Mouse (Mus musculus) heart, postnatal 10 days (tissue): Measurements from ENCODE around the gene Eif2d. TPM values are rescaled to one million over a fixed set of nuclear protein-coding genes. Genes with fewer than 3 reads are reported as not detected.

Experiments used
- DNase-seq, 2 experiments: peaks; one replicate each; pipeline ENCODE4 v3.0.0; 2021
- intact Hi-C: fragments of 180-260 bp; cut with DNase I; formaldehyde crosslinking; loops from one replicate; pipeline ENCODE4 v1.15.1; 2025
- total RNA-seq, 2 experiments: library from RNA; stranded (reverse); gene quantifications; 2 replicates each; pipeline ENCODE4 v1.2.3; 2021

Eif2d gene
- total RNA-seq, 2 experiments from 2014 or later, result 36.3 to 36.7 TPM

DNA sequence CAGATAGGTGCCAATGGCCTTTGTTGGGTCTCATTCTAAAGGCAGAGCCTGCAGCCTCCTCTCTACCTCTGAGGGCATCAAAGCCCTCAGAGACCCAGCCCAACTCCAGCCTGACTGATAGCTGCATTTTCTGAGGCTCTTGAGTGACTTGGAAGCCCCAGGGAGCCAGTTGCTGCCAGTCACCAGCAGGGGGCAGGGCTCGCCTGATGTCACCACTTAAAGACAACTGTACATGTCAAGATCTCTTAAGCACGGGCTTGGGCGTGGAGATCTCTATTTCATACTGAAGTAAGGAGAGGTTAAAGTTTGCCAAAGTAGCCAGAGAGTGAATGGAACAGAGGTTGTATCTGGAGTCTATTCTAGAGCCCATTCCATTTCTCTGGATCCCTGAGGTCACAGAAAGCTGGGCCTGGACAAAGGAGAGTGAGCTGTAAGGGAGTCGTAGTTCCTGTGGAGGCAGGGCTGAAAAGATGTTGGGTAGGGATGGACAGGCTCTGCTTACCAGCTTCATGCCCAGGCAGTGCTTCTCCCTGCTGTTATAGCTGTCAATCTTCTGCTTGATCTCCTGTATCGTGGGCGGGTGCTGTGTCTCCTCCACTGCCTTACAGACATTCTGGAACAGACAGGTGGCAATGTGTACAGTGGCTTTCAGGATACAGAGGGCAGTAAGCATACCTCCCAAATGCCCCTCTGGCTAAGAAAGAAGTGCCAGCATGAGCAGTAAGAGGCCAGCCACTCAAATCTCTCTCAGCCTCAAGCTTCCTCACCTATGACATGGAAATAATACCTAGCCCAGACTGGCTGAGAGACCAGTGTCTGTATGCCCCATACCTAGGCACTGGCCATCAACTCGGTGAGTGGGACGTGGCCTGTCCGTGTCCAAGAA lies 28.9 kb downstream of the Eif2d start:
- intact Hi-C loops, result loop anchor here (1.0 to 10.0 kb wide), 3 partner anchors 25 to 373 kb away; no protein-coding TSS in a partner anchor
- DNase-seq, result peak; percentile 85 to 91

DNA sequence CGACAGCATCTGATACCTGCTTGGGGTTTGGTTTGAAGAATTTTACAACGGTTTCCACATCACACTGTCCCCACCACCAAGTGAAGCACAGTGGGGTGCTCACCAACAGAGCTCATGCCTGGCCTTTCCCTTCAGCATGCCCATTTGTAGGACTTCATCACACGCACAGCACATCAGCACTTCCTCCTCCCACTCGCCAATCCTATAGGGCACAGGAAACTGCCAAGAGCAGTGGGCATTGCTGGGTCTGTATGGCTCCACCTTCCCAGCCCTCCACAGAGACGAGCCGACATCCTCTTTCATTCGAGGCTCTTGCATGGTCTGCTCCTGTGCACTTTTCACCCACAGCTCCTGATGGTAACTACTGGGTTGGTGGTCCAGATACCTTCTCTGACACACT lies 30.2 kb downstream of the Eif2d start:
- intact Hi-C loops, result loop anchor here (10.0 kb wide), 1 partner anchor 372 kb away; no protein-coding TSS in a partner anchor
- DNase-seq, result no peak

DNA sequence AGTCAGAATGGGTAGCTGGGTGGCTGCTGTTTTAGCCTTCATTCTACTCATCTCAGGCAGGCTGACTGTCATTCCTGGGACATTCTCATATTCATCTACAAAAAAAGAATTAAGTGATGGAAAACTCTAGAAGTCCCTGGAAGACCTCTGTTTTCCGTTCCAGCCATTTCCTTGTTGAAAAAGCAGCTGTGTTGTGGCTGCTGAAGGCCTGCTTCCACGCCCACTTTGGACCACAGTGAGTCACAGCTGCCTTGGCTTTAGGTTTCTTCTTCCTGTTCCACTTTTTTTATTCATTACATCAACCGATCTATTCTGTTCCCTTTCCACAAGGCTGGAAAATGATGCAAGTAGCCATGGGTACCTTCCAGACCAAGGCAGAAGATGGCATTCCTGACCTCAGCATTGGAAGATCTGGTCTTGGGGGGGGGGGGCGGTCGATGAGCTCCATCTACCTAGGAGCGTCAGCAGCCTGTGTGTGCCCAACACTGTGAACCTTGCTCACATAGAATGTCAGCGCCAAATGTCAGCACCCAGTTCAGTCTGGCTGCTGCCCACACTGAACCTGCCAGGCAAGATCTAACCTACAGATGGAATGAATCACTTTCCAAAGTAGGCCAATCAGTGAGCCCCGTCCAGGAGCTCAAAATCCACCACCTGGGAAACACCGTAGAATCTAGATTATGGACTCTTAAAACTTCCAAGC lies 31.4 kb downstream of the Eif2d start:
- intact Hi-C loops, result loop anchor here (10.0 kb wide), 1 partner anchor 370 kb away; no protein-coding TSS in a partner anchor
- DNase-seq, result peak; percentile 72 to 73

DNA sequence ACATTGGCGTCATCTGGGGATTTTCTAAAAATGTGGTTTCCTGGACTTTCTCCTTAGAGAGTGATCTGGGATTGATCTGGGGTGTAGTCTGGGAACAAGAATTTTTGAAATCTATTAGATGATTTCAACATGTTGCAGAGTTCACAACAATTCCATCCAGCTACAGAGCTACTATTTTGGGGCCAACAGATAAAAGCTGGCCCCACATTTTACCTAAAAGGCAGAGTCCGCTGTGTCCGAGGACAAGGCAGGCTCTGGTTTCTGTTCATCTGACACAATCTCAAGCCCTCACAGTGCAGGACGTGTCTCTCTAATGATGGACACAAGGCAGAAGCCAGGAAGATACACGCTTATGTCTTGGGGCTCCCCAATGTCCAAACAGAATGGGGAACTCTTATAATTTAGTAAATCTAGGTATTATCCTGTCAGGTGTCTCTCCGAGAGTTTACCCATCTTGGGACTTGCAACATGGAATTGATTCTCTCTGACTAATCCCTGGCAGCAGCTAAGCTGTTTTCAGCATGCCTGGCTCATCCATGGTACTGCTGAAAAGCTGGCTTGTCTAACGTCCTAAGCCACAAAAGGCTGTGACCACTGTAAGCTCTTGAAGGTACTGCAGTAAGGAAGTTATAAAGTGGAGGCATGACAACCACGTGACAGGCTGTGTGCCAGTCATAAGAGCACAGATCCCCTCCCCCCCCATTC lies 32.1 kb downstream of the Eif2d start:
- intact Hi-C loops, result loop anchor here (10.0 kb wide), 1 partner anchor 370 kb away; no protein-coding TSS in a partner anchor
- DNase-seq, result no peak

DNA sequence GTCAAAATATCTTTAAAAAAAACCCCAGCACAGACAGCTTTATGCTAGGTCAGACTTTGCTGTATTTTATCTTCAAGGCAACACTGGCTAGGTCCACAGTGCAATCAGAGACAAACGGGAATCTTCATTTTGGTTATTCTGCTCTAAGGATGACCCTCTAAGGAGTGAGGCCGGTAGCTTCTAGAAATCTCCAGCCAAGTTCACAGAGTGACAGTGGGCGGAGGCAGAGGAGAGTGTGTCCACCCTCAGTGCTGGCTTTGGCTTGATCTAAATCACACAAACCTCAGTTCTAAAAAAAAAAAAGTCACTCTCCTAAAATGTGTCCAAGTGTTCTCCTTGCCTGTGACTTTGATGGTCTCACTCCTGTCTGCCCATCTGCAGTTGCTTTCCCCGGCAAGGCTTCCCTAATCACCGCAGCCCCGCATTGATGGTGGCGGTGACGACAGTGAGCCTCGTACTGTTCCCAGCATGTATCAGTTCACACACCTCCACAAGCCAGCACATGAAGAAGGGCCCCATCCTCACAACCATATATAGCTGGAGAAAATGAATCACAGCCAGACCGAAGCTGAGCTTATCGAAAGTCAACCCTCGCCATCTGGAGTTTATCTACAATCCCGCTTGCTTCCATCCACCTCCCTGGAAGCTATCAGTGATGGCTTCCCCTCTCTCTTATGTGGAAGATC lies 33.0 kb downstream of the Eif2d start:
- intact Hi-C loops, result loop anchor here (10.0 kb wide), 1 partner anchor 369 kb away; no protein-coding TSS in a partner anchor
- no peak for DNase-seq

DNA sequence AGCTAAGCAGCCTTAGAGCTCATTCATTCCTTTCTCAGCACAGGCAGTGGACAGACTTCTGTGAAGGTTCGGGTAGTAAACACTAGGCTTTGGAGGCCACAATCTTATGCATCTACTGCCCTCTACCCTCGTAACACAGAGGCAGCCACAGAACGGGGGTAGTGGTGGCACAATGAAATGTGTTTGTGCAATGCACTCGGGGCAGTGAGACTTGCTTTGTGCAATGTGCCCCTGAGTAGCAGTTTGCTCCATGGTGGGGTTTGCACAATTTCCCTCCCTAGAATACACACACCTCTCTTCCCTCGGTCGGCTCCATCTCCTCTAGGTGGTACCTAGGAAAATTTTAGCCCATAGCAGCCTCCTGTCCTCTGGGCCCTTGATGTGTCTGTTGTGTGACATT lies 34.0 kb downstream of the Eif2d start:
- intact Hi-C loops, result loop anchor here (10.0 kb wide), 1 partner anchor 368 kb away; no protein-coding TSS in a partner anchor
- no peak for DNase-seq

DNA sequence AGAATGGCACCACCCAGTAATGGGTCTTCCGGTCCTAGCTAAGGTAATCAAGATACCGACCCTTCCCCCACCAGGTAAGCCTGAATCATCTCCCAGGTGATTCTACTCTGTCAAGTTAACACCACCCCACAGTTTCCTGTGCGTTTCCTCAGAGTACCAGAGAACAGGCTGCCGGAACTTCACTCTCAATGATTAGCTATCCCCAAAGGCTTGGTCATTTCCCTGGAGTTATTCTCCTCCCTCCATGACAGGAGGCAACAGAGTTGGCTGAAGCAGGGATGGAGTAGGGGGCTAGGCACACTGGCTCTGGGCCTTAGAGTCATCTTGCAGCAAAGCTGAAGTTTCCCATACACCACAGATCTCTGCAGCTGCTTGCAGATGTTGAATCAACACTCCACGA lies 34.9 kb downstream of the Eif2d start:
- DNase-seq, result no peak
- intact Hi-C loops, result loop anchor here (10.0 kb wide), 1 partner anchor 367 kb away; no protein-coding TSS in a partner anchor

DNA sequence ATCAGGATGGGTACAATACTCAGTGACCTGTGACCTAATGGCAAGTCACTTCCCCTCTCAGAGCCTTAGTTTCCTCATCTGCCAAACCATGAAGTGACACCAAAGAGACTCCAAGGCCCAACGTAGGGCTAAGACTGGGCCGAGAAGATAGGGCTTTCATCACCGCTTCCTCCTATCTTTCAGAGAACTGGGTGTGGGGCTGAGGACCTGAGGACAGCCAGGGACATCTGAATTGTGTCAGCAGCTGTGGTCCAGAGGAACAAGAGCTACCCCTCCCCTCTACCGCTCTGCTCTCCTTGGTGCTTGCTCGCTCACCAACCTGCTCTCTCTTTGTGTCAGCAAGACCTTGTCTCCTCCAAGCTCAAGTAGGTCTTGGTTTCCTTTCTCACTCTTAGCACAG lies 35.7 kb downstream of the Eif2d start:
- intact Hi-C loops, result loop anchor here (10.0 kb wide), 1 partner anchor 366 kb away; no protein-coding TSS in a partner anchor
- no peak for DNase-seq

DNA sequence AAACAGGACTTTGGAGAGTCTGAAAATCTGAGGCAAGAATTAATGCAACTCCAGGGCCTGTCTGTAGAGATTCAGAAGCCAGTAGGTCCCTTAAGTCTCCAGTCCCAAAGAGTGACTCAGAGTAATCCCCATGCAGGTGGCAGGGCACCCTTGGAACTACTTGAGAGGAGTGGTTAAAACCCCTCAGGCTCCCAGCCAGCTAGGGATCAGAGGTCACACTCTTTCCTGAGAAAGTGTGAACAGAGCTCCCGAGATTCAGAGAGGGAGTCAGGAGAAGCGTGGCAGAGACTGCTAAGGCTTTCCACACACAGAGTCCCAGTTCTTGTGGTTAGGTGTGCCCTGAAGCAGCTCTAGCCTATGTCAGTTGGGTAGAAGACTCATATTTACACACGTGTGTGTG lies 40.8 kb downstream of the Eif2d start:
- DNase-seq, result no peak
- intact Hi-C loops, result no loop called here

DNA sequence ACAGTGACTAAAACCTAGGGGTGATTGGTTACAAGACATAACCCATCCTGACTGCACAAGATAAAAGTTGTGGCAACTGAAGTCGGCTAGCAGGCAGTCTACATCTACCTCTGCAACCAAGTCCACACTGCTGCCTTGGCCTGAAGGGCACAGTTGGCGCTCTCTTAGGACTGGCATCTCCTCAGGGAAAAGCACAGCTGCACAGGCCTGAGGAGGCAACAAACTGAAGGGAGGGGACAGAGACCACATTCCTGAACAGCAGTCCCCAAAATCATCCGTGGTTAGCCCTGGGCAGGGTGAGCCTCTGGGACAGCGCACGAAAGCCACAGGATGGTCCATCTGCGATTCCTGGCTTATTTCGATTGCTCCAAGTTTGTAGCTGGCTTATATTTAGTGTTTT lies 42.7 kb downstream of the Eif2d start:
- no peak for DNase-seq
- intact Hi-C loops, result no loop called here

DNA sequence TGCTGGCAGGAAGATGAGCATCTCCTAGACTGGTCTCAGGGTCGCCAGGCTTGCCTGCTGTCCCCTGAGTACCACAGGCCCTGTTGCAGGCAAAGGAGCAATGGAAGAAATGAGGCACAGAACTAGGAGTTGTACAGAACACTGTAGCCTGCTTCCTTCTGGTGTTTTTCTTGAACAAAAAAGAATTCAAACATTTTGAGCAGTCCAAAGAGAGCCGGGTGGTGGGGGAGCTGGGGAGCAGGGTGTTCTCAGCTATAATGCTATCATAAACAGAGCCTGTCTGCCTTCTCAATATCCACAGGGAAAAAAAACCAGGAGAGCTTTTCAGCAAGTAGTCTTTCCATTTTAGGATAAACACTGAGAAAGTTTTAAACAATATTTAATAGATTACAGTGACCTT lies 43.1 kb downstream of the Eif2d start:
- no peak for DNase-seq
- intact Hi-C loops, result no loop called here

DNA sequence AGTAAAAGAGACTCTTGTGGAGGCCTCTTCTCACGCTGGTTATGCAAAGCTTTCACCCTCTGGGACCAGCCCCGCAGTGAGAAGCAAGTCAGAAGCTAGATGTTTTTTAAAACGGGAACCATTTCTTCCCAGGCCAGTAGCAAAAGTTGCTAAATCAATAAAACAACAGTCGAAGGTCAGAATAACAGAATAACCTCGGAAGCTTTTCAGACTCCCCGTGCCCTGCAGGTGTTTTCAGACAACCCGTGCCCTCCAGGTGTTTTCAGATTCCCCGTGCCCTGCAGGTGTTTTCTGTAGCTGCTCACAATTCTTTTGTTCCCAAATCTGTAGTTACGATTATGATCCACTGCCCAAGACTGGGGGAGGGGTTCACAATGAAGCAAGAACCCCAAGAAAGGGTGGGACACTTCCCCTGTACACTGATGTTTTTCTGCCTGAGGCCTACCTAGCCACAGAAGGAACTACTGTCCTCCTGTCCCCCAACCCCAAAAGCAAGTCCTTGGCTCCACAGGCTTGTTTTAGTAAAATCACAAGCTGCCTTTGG lies 45.5 kb downstream of the Eif2d start:
- intact Hi-C loops, result no loop called here
- no peak for DNase-seq

DNA sequence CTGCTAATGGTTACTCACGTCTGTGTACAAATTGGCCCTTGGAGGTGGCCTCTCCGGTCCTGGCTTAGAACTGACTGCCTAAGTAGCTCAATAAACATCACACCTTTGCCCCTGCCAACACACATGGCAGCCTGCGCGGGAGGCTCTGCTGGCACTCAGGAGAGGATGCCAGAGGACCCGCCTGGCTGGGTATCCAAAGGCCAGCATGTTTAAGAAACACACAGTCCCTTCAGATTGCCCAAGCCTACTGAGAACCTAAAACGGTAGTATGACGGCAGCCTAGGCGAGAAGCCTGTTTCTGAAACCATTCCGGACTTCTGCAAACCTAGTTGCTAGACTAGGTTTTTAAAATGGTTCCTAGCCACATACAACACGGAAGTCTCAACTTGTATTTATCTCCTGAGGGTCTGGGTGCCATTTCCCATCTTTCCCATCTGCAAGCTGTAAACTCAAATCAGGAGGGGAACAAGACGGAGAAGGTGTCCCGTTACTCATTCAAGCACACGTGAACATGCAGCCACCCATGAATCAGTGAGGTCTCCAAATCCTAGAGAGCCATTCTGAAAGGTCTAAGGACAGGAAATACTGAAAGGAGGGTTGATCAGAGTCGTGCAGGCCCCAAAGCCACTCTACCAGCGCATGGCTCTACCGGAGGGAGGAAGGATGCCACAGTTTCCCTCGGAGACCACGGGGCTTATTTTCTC lies 46.3 kb downstream of the Eif2d start:
- DNase-seq, result no peak
- intact Hi-C loops, result no loop called here

DNA sequence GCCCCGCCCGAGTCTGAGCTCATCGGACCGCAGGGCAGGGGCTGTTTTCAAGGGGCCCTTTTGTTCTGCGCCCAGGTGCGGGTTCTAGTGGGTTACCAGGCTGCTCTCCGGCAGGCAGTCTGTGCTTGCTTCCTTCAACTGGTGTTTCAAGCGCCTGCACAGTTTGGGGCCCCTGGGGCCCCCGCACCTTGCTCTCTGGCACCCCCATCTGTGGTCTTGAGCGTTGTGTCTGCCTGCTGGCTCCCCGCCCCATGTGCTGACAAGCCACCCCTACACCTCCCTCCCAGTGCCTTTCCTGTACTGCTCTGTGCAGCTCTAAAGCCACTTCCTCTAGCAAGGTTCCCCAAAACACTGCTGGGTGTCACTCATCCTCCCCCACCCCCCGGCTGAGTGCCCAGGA lies 47.0 kb downstream of the Eif2d start:
- intact Hi-C loops, result no loop called here
- peak; percentile 59 to 66 for DNase-seq

DNA sequence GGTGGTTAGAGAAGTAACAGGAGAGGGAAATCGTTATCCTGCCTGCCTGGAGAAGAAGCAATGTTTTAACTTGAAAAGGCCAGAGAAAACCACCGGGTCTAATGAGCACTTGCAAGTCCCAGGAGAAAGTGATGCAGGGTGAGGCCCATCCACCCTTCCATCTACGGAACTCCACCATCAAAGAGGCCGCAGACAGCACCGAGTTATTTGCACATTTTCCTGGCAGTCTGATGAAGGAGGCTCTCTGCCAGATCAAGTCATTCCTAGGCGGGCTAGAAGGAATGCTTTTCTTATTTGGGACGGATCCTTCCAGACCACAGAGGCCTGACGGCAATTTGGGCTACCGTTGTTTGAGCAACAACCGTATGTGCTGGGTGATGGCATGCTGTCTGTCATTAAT lies 47.6 kb downstream of the Eif2d start:
- DNase-seq, result peak; percentile 47 to 50
- intact Hi-C loops, result no loop called here

DNA sequence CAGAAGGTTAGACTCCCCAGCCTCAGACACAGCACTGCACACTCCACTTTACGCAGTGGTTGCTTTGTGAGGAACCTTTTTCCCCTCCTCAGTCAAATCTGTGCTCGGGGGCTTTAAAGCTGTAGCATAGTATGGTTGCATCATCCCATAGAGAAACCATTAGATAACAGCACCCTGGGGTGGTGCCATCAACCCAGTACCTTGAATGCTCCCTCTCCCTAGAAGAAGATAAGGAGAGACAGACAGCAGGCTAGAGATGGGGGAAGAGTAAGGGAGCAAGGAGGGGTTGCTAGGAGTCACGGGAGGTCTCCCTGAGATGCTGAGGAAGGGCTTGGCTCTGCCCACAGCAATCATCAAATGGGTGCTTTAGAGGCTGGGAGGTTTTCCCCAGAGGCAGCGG lies 48.4 kb downstream of the Eif2d start:
- no peak for DNase-seq
- intact Hi-C loops, result no loop called here

DNA sequence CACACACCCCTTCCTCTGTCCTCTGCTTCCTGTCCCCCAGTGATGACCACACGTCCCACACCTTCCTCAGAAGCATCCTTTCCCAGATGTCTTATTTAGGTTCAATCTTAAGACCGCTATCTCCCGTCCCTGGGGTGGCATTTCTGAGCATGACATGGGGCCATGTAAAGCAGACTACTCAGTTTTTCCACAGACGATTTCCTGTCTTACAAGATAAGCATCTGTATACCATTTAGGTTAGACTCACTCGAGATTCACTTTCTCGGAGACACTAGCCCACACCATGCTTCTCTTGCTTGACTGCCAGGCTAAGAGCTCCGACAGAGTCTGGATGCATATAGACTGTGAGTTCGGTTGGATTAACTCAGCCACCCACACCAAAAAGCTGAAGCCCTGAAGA lies 51.5 kb downstream of the Eif2d start:
- intact Hi-C loops, result no loop called here

DNA sequence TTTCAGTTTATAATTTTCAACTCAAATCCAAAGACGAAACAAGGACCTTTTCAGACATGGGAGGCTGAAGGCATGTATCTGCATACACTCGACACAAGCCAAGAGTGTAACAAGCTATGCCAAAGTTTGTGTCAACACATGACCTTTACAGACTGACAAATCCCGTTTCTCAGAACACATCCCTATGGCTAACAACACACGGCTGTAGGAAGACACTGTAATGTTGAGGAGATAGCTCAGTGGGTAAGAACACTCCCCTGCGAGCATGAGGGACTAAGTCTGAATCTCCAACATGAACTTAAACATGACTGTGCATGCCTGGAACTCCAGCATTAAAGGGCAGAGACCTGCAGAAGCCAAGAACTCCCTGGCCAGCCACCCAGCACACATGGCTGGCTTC lies 53.4 kb downstream of the Eif2d start:
- DNase-seq, result no peak
- intact Hi-C loops, result loop anchor here (2.0 to 5.0 kb wide), 3 partner anchors 26 to 89 kb away; partner anchors contain the start of gene Rassf5

More for the DNA sequence above, 51.5 kb downstream of the Eif2d start:
- no peak for DNase-seq

DNA sequence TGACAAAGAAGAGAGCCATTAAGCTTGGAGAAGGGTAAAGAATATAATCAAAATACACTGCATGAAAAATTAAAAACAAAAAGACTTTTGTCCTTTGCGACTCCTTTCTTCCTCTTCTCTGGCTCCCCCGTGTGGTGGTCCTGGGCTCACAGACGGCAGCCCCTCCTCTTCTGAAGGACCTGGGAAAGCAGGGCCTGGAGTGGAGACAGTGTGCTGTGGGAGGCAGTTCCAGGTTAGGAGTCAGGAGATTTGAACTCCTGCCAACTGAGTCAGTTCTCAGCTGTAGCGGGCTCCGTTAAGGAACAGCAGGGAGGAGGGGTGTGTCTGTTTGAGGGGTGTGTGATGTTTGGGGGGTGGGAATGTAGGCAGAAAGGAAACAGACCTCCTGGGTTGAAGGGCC lies 54.5 kb downstream of the Eif2d start:
- DNase-seq, result peak; percentile 79 to 89
- intact Hi-C loops, result loop anchor here (2.0 to 5.0 kb wide), 3 partner anchors 27 to 90 kb away; partner anchors contain the start of gene Rassf5
